Mouse (Mus musculus) midbrain, embryonic 11.5 days (tissue): ENCODE data around the gene Rpn1. TPM values are rescaled to one million over a fixed set of nuclear protein-coding genes. Genes with fewer than 3 reads are reported as not detected.

ENCODE experiments used
- ATAC-seq: fragments of 200-750 bp; cut with Nextera tagmentation; 2 replicates; pipeline ENCODE4 v1.8.0; 2017; ENCODE audit warnings: moderate TSS enrichment, moderate library complexity; ENCODE audit not compliant: low FRiP score
- DNase-seq: peaks from one replicate; pipeline ENCODE4 v3.0.0; 2015; ENCODE audit warnings: low spot score; ENCODE audit errors: missing footprints
- H3K27ac ChIP-seq: fragments of 300-500 bp; sonication (generic); 2 replicates; pipeline ENCODE4 v1.5.1; 2014; ENCODE audit warnings: low read depth, low read length
- H3K27me3 ChIP-seq: fragments of 300-500 bp; sonication (generic); 2 replicates; pipeline ENCODE4 v1.6.1; 2014; ENCODE audit warnings: mild to moderate bottlenecking, low read length, moderate library complexity, mixed read lengths; ENCODE audit not compliant: control insufficient read depth, insufficient read depth
- H3K36me3 ChIP-seq: fragments of 300-500 bp; sonication (generic); 2 replicates; pipeline ENCODE4 v1.6.1; 2014; ENCODE audit warnings: mild to moderate bottlenecking, low read length, moderate library complexity, mixed read lengths; ENCODE audit not compliant: control insufficient read depth, insufficient read depth
- H3K4me1 ChIP-seq: fragments of 300-500 bp; sonication (generic); 2 replicates; pipeline ENCODE4 v1.6.1; 2014; ENCODE audit warnings: low read length; ENCODE audit not compliant: control insufficient read depth, insufficient read depth
- H3K4me2 ChIP-seq: fragments of 300-500 bp; sonication (generic); 2 replicates; pipeline ENCODE4 v1.6.1; 2014; ENCODE audit warnings: mild to moderate bottlenecking, moderate library complexity
- H3K4me3 ChIP-seq: fragments of 300-500 bp; sonication (generic); 2 replicates; pipeline ENCODE4 v1.5.1; 2014; ENCODE audit warnings: low read depth, low read length
- H3K9ac ChIP-seq: fragments of 300-500 bp; sonication (generic); 2 replicates; pipeline ENCODE4 v1.6.1; 2014; ENCODE audit warnings: low read length
- H3K9me3 ChIP-seq: fragments of 300-500 bp; sonication (generic); 2 replicates; pipeline ENCODE4 v1.6.1; 2016; ENCODE audit warnings: low read length; ENCODE audit not compliant: control insufficient read depth
- WGBS: fragments of 180-500 bp; shearing (Covaris S2); extraction: QIAGEN DNeasy Blood & Tissue Kit; methylation state at CpG from one replicate; pipeline ENCODE4 v1.1.7; 2014; 5-methylcytosine and 5-hydroxymethylcytosine counted together
- polyA plus RNA-seq: library from polyadenylated mRNA; unstranded; fragments of >200 nt; fragmentation: Nextera tagmentation; extraction: Ambion mirVana; gene quantifications from 2 replicates; pipeline ENCODE4 v1.2.1, GENCODE M21; 2014

The Rpn1 gene
- polyA plus RNA-seq, 1 experiment from 2014 or later, result 267 TPM

- 77% methylated on average over 4 of the region's 4 CpGs for WGBS
- Histone ChIP-seq H3K4me2 (no peak overlapping the region), H3K27ac (no peak overlapping the region), H3K9ac (no peak overlapping the region), H3K4me1 (no peaks in the 10 kb centered on the region), H3K9me3 (no peaks in the 10 kb centered on the region), H3K4me3 (no peak overlapping the region), H3K36me3 (no peaks in the 10 kb centered on the region), H3K27me3 (no peaks in the 10 kb centered on the region)
- ATAC-seq, result no peak
- no peak for DNase-seq
Observed at GRCm38 (mm10) chr6:88061406-88061805, 22.9 kb upstream of the Rpn1 start.

- no peaks in the 10 kb centered on the region for H3K4me1 ChIP-seq
- no peak overlapping the region for H3K27ac ChIP-seq
- H3K9me3 ChIP-seq, result no peaks in the 10 kb centered on the region
- H3K36me3 ChIP-seq, result no peaks in the 10 kb centered on the region
- H3K4me2 ChIP-seq, result no peak overlapping the region
- no peak overlapping the region for H3K4me3 ChIP-seq
- WGBS, result 85% methylated on average over 4 of the region's 4 CpGs
- DNase-seq, result no peak
- ATAC-seq, result no peak
- no peak overlapping the region for H3K9ac ChIP-seq
- no peaks in the 10 kb centered on the region for H3K27me3 ChIP-seq
Observed at GRCm38 (mm10) chr6:88062398-88062797, 21.9 kb upstream of the Rpn1 start.

DNA sequence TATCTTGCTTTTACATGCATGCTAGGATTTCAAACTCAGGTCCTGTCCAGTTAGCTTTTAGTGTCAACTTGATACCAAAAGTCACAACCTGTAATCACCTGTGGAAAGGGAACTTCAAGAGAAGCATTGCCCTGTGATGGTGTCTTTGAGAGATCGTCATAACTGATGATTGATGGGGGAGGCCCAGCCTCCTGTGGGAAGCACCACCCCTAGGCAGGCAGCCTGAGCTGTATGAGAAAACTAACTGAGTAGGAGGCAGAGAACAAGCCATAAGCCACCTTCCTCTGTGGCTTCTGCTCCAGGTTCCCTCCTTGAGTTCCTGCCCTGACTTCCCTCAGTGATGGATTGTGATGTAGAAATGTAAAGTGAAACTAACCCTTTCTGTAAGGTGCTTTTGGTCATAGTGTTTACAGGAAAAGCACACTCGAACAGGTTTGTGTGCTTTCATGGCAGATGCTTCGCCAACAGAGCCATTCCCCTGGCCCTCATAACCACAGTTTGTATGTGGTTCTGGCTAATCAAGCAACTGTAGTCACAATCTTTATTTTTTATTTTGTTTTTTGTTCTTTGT is 20.1 kb upstream of the Rpn1 start:
- Histone ChIP-seq H3K27ac (no peak overlapping the region), H3K36me3 (no peaks in the 10 kb centered on the region), H3K4me1 (no peaks in the 10 kb centered on the region), H3K27me3 (no peaks in the 10 kb centered on the region), H3K9ac (no peak overlapping the region), H3K4me3 (no peak overlapping the region), H3K4me2 (no peak overlapping the region), H3K9me3 (no peaks in the 10 kb centered on the region)
- DNase-seq (no peak), ATAC-seq (no peak)
- 90% methylated on average over 3 of the region's 3 CpGs for WGBS

DNA sequence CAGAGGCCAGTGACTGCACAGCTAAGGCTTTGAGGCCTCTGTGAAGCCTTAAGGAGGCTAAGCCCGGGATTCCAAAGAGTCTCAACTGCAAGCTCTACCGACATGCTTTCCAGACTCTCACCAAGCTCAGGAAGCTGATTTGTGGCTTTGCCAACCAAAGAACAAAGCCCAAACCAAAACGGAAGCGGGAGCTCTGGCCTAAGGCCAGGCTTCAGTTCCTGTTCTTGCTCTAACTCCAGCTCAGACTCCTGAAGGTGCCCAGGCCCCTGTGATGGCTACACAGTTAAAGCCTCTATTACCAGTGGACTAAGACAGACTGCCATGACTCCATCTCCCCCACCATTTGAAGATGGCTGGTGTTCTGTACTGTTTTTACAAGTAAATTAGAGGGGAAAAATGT is 19.2 kb upstream of the Rpn1 start:
- ATAC-seq (no peak), DNase-seq (no peak)
- no peak overlapping the region for H3K27ac ChIP-seq
- no peaks in the 10 kb centered on the region for H3K27me3 ChIP-seq
- no peak overlapping the region for H3K4me2 ChIP-seq
- WGBS, result 79% methylated on average over 4 of the region's 4 CpGs
- no peaks in the 10 kb centered on the region for H3K36me3 ChIP-seq
- H3K4me1 ChIP-seq, result no peaks in the 10 kb centered on the region
- no peak overlapping the region for H3K9ac ChIP-seq
- H3K9me3 ChIP-seq, result no peaks in the 10 kb centered on the region
- H3K4me3 ChIP-seq, result no peak overlapping the region

- WGBS, result 64% methylated on average over 3 of the region's 3 CpGs
- Histone ChIP-seq H3K9ac (no peak overlapping the region), H3K4me2 (no peak overlapping the region), H3K9me3 (no peaks in the 10 kb centered on the region), H3K27me3 (no peaks in the 10 kb centered on the region), H3K27ac (no peak overlapping the region), H3K4me3 (no peak overlapping the region), H3K4me1 (no peaks in the 10 kb centered on the region), H3K36me3 (no peaks in the 10 kb centered on the region)
- DNase-seq (no peak), ATAC-seq (no peak)
Observed at GRCm38 (mm10) chr6:88065968-88066367, 18.3 kb upstream of the Rpn1 start.

- H3K27ac ChIP-seq, result no peak overlapping the region
- 74% methylated on average over 3 of the region's 3 CpGs for WGBS
- no peak overlapping the region for H3K9ac ChIP-seq
- H3K36me3 ChIP-seq, result no peaks in the 10 kb centered on the region
- H3K27me3 ChIP-seq, result no peaks in the 10 kb centered on the region
- no peak for ATAC-seq
- no peaks in the 10 kb centered on the region for H3K4me1 ChIP-seq
- H3K9me3 ChIP-seq, result no peaks in the 10 kb centered on the region
- no peak overlapping the region for H3K4me2 ChIP-seq
- DNase-seq, result no peak
- no peak overlapping the region for H3K4me3 ChIP-seq
Observed at GRCm38 (mm10) chr6:88067722-88068121, 16.6 kb upstream of the Rpn1 start.

- no peaks in the 10 kb centered on the region for H3K36me3 ChIP-seq
- H3K9ac ChIP-seq, result no peak overlapping the region
- H3K27ac ChIP-seq, result no peak overlapping the region
- H3K4me1 ChIP-seq, result no peaks in the 10 kb centered on the region
- no peak overlapping the region for H3K4me2 ChIP-seq
- DNase-seq (no peak), ATAC-seq (no peak)
- H3K9me3 ChIP-seq, result no peaks in the 10 kb centered on the region
- no peak overlapping the region for H3K4me3 ChIP-seq
- WGBS, result 91% methylated on average over 1 of the region's 1 CpGs
- H3K27me3 ChIP-seq, result no peaks in the 10 kb centered on the region
Observed at GRCm38 (mm10) chr6:88068739-88069138, 15.5 kb upstream of the Rpn1 start.

GRCm38 (mm10) chr6:88070468-88070867 is 13.8 kb upstream of the Rpn1 start:
- Histone ChIP-seq H3K4me3 (no peak overlapping the region), H3K9ac (no peak overlapping the region), H3K4me2 (no peak overlapping the region), H3K9me3 (no peaks in the 10 kb centered on the region), H3K36me3 (no peaks in the 10 kb centered on the region), H3K4me1 (no peaks in the 10 kb centered on the region), H3K27me3 (no peaks in the 10 kb centered on the region), H3K27ac (no peak overlapping the region)
- DNase-seq, result no peak
- no peak for ATAC-seq
- 78% methylated on average over 6 of the region's 6 CpGs for WGBS

DNA sequence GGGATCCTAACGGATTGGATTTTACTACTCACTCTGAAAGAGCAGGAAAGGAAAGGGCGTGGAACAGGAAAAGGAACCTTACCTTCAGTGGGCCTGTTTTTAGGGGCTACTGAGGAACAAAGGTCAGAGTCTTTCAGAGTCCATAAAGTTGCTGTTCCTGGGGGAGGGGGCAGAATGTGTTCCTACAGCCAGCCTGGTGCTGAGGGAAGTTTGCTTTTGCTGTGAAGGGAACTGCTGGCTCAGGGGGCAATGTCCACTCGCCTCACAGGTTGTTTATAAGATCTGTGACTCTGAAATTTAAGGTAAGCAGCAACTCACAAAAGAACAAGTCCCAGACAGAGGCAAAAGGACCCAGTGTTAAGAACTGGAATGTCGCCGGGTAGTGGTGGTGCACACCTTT is 13.1 kb upstream of the Rpn1 start:
- Histone ChIP-seq H3K4me1 (no peaks in the 10 kb centered on the region), H3K4me3 (no peak overlapping the region), H3K9me3 (no peaks in the 10 kb centered on the region), H3K27ac (no peak overlapping the region), H3K36me3 (no peaks in the 10 kb centered on the region), H3K9ac (no peak overlapping the region), H3K27me3 (no peaks in the 10 kb centered on the region), H3K4me2 (no peak overlapping the region)
- ATAC-seq, result no peak
- 81% methylated on average over 5 of the region's 5 CpGs for WGBS
- no peak for DNase-seq
